Mouse (Mus musculus) forebrain, embryonic 13.5 days (tissue): ENCODE measurements at regions not wholly inside any gene's neighbourhood (a gene's known extent, or its start where the extent isn't known, plus 50 kb on each side); places are given as distances from the start of the nearest gene placed in this dataset.

Source experiments
- ATAC-seq: fragments of 200-750 bp; cut with Nextera tagmentation; 2 replicates; pipeline ENCODE4 v1.8.0; 2017
- H3K27ac ChIP-seq: fragments of 300-500 bp; sonication (generic); 2 replicates; pipeline ENCODE4 v1.5.1; 2015; ENCODE audit warnings: inconsistent platforms, mild to moderate bottlenecking, moderate library complexity
- H3K27me3 ChIP-seq: fragments of 300-500 bp; sonication (generic); 2 replicates; pipeline ENCODE4 v1.6.1; 2015; ENCODE audit warnings: mild to moderate bottlenecking, inconsistent platforms
- H3K36me3 ChIP-seq: fragments of 300-500 bp; sonication (generic); 2 replicates; pipeline ENCODE4 v1.6.1; 2015; ENCODE audit warnings: mild to moderate bottlenecking, inconsistent platforms; ENCODE audit not compliant: poor library complexity, severe bottlenecking
- H3K4me1 ChIP-seq: fragments of 300-500 bp; sonication (generic); 2 replicates; pipeline ENCODE4 v1.6.1; 2015; ENCODE audit warnings: inconsistent platforms
- H3K4me2 ChIP-seq: fragments of 300-500 bp; sonication (generic); 2 replicates; pipeline ENCODE4 v1.6.1; 2015; ENCODE audit warnings: inconsistent platforms, mild to moderate bottlenecking, moderate library complexity
- H3K4me3 ChIP-seq: fragments of 300-500 bp; sonication (generic); 2 replicates; pipeline ENCODE4 v1.5.1; 2015; ENCODE audit warnings: mild to moderate bottlenecking, inconsistent platforms
- H3K9ac ChIP-seq: fragments of 300-500 bp; sonication (generic); 2 replicates; pipeline ENCODE4 v1.6.1; 2015; ENCODE audit warnings: mild to moderate bottlenecking, inconsistent platforms
- H3K9me3 ChIP-seq: fragments of 300-500 bp; sonication (generic); replicated peaks from 2 replicates; pipeline ENCODE4 v1.6.1; 2016; ENCODE audit warnings: inconsistent platforms
- WGBS: fragments of 180-500 bp; shearing (Covaris S2); methylation state at CpG from one replicate; pipeline ENCODE4 v1.1.7; 2015; 5-methylcytosine and 5-hydroxymethylcytosine counted together

GRCm38 (mm10) chr3:99815115-99815514, 70.1 kb upstream of the Spag17 start:
- WGBS = 64% methylated on average over 3 of the region's 3 CpGs
- no peaks in the 10 kb centered on the region for H3K27me3 ChIP-seq
- no peaks in the 10 kb centered on the region for H3K4me1 ChIP-seq
- H3K9ac ChIP-seq = no peak overlapping the region
- no peak overlapping the region for H3K4me2 ChIP-seq
- H3K9me3 ChIP-seq = no peaks in the 10 kb centered on the region
- no peak overlapping the region for H3K27ac ChIP-seq
- H3K4me3 ChIP-seq = no peak overlapping the region
- no peak for ATAC-seq
- no peaks in the 10 kb centered on the region for H3K36me3 ChIP-seq

GRCm38 (mm10) chr3:99817965-99818364, 67.2 kb upstream of the Spag17 start:
- Histone ChIP-seq H3K27me3 (no peaks in the 10 kb centered on the region), H3K4me2 (no peak overlapping the region), H3K4me3 (no peak overlapping the region), H3K4me1 (no peaks in the 10 kb centered on the region), H3K9ac (no peak overlapping the region), H3K27ac (no peak overlapping the region), H3K9me3 (no peaks in the 10 kb centered on the region), H3K36me3 (no peaks in the 10 kb centered on the region)
- no peak for ATAC-seq
- 53% methylated on average over 8 of the region's 8 CpGs for WGBS

- Histone ChIP-seq H3K9ac (no peak overlapping the region), H3K4me2 (no peak overlapping the region), H3K27me3 (no peaks in the 10 kb centered on the region), H3K4me1 (no peaks in the 10 kb centered on the region), H3K9me3 (0 out of 2 replicates have a peak, but pooled peaks cover under 1% of the 10 kb centered on the region), H3K36me3 (no peaks in the 10 kb centered on the region), H3K27ac (no peak overlapping the region), H3K4me3 (no peak overlapping the region)
- no peak for ATAC-seq
- 84% methylated on average over 5 of the region's 5 CpGs for WGBS
Measured at GRCm38 (mm10) chr3:99822735-99823134, 62.5 kb upstream of the Spag17 start.

- no peaks in the 10 kb centered on the region for H3K27me3 ChIP-seq
- no peaks in the 10 kb centered on the region for H3K4me1 ChIP-seq
- H3K36me3 ChIP-seq = no peaks in the 10 kb centered on the region
- no peak for ATAC-seq
- no peak overlapping the region for H3K27ac ChIP-seq
- WGBS = 89% methylated on average over 3 of the region's 3 CpGs
- 0 out of 2 replicates have a peak, but pooled peaks cover 2% of the 10 kb centered on the region for H3K9me3 ChIP-seq
- no peak overlapping the region for H3K4me2 ChIP-seq
- H3K9ac ChIP-seq = no peak overlapping the region
- H3K4me3 ChIP-seq = no peak overlapping the region
Measured at GRCm38 (mm10) chr3:99823256-99823655, 62.0 kb upstream of the Spag17 start.
